Mouse (Mus musculus) Muller cell, postnatal 12 days (primary cell): Measurements from ENCODE around the gene Rpl36.

ENCODE experiments used
- DNase-seq: peaks from one replicate; pipeline ENCODE4 v3.0.0-alpha.2; 2015; ENCODE audit errors: inconsistent ontology term

Gene Rpl36

GRCm38 (mm10) chr17:56647546-56647945 lies 34.3 kb downstream of the Rpl36 start:
- no peak for DNase-seq

- DNase-seq: no peak
Measured at GRCm38 (mm10) chr17:56651801-56652200, 38.6 kb downstream of the Rpl36 start.

GRCm38 (mm10) chr17:56654771-56655170 lies 41.6 kb downstream of the Rpl36 start:
- no peak for DNase-seq

GRCm38 (mm10) chr17:56655311-56655710 lies 42.1 kb downstream of the Rpl36 start:
- DNase-seq: no peak

GRCm38 (mm10) chr17:56656171-56656570 lies 43.0 kb downstream of the Rpl36 start:
- DNase-seq: no peak

GRCm38 (mm10) chr17:56663659-56664058 lies 50.4 kb downstream of the Rpl36 start:
- no peak for DNase-seq
